Mouse (Mus musculus) kidney, adult 2 months (tissue): ENCODE results near the gene Mok.

ENCODE experiments used
- CTCF ChIP-seq: fragments of 200-500 bp; conservative IDR thresholded peaks from 2 replicates; pipeline ENCODE4 v1.5.1; 2011; ENCODE audit warnings: low read depth, mild to moderate bottlenecking, control low read depth, low read length, moderate library complexity, mixed read lengths; ENCODE audit not compliant: insufficient read depth, insufficient read length
- POLR2A ChIP-seq: fragments of 200-500 bp; IDR thresholded peaks from one replicate; pipeline ENCODE4 v1.6.1; 2011; ENCODE audit warnings: low read depth, low read length, control low read depth

DNA sequence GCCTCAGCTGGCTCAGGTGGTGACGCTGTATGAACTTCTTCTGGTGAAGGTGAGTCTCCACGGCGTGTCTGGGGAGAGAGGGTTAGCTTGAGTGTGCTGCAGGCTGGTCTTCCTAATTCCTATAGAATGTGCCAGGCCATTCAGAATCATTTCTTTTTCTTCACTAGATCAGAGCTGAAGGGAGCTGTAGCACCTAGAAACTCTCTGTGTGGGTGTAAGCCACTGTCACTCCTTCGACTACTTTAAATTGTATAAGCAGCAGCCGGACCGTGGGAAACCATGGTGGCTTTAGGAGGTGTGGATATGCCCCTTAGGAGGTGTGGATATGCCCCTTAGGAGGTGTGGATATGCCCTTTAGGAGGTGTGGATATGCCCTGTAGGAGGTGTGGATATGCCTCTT, 23.3 kb upstream of the Mok start:
- TF ChIP-seq POLR2A (no peak), CTCF (no peak)
